Mouse (Mus musculus): Measurements from ENCODE around the gene Agpat3. TPM values are rescaled to one million over a fixed set of nuclear protein-coding genes. Genes with fewer than 3 reads are reported as not detected.
A peak's percentile ranks its signal among the peaks of the same experiment; 100 is the strongest.

Gene Agpat3
- total RNA-seq, 1 experiment: 52.0 TPM

GRCm38 (mm10) chr10:78311886-78312635 is 40.2 kb downstream of the Agpat3 start:
- Histone ChIP-seq H3K9ac (ENCODE audit: insufficient read depth, low read depth, low read length, poor library complexity, severe bottlenecking) (no peak overlapping the region), H3K27ac (ENCODE audit: insufficient read depth, low read depth, low read length, poor library complexity, severe bottlenecking) (no peak overlapping the region), H3K9me3 (ENCODE audit: control insufficient read depth, insufficient read depth, low read depth, low read length) (no peaks in the 10 kb centered on the region), H3K4me3 (ENCODE audit: insufficient read depth in 1 of 2, low read depth in 1 of 2, low read length in 2 of 2, poor library complexity in 1 of 2, severe bottlenecking in 1 of 2) (peak overlapping the region in 1 of 2 experiments; percentile 18; a peak in 1 of 4 replicates), H3K36me3 (ENCODE audit: control insufficient read depth, insufficient read depth, low read length, poor library complexity, severe bottlenecking) (no peaks in the 10 kb centered on the region; the same call in 1 of the 2 replicates), H3K4me1 (ENCODE audit: control insufficient read depth in 2 of 2, insufficient read depth in 2 of 2, low read length in 2 of 2, poor library complexity in 1 of 2) (peaks cover 0 to 6% of the 10 kb centered on the region in 2 experiments; a peak in 2 of 4 replicates)
- in situ Hi-C loops (cut with MboI; ENCODE audit: low sequenced_read_pairs in 2 of 2, unreplicated experiment in 2 of 2): no loop called here
- TF ChIP-seq ZNF384 (IDR thresholded peaks at IDR 0.05; ENCODE audit: low read depth, low read length): no peak
- DNase-seq (ENCODE audit: low read depth, low spot score): peak; percentile 88

DNA sequence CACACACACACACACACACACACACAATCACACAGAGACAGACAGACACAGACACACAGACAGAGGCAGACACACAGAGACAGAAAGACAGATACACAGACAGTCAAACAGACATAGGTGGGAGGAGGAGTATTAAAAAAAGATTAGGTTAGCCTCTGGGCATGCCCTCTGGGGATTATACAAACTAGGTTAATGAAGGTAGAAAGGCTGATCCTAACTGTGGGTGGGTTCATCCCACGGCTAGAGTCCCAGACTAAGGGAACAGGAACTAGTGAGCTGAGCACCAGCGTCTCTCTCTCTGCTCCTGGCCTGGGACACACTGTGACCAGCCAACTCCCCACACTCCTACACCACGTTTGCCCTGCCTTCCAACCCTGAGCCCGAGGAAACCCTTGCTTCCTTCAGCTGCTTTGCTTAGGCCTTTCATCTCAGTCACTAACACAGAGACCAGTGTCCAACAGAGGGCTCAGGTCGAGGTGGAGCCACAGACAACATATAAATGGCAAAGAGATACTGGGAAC is 41.5 kb downstream of the Agpat3 start:
- Histone ChIP-seq H3K27ac (ENCODE audit: insufficient read depth, low read depth, low read length, poor library complexity, severe bottlenecking) (no peak overlapping the region), H3K4me3 (ENCODE audit: insufficient read depth in 1 of 2, low read depth in 1 of 2, low read length in 2 of 2, poor library complexity in 1 of 2, severe bottlenecking in 1 of 2) (no peak overlapping the region), H3K9ac (ENCODE audit: insufficient read depth, low read depth, low read length, poor library complexity, severe bottlenecking) (no peak overlapping the region), H3K4me1 (ENCODE audit: control insufficient read depth in 2 of 2, insufficient read depth in 2 of 2, low read length in 2 of 2, poor library complexity in 1 of 2) (peaks cover 0 to 6% of the 10 kb centered on the region in 2 experiments; a peak in 2 of 4 replicates), H3K36me3 (ENCODE audit: control insufficient read depth, insufficient read depth, low read length, poor library complexity, severe bottlenecking) (no peaks in the 10 kb centered on the region; the same call in 1 of the 2 replicates), H3K9me3 (ENCODE audit: control insufficient read depth, insufficient read depth, low read depth, low read length) (no peaks in the 10 kb centered on the region)
- DNase-seq (ENCODE audit: low read depth, low spot score): no peak
- TF ChIP-seq MAFK (IDR thresholded peaks at IDR 0.05; ENCODE audit: insufficient read depth, low read depth, low read length): no peak
- TF ChIP-seq ZNF384 (IDR thresholded peaks at IDR 0.05; ENCODE audit: low read depth, low read length): no peak
- TF ChIP-seq CHD2 (IDR thresholded peaks at IDR 0.05; ENCODE audit: low read depth, low read length): no peak
- no peak for TF ChIP-seq ZC3H11A (IDR thresholded peaks at IDR 0.05; ENCODE audit: borderline replicate concordance, low read depth, low read length)
- no peak for TF ChIP-seq HCFC1 (IDR thresholded peaks at IDR 0.05; ENCODE audit: borderline replicate concordance, insufficient read depth, low read length)
- in situ Hi-C loops (cut with MboI; ENCODE audit: low sequenced_read_pairs in 2 of 2, unreplicated experiment in 2 of 2): no loop called here

DNA sequence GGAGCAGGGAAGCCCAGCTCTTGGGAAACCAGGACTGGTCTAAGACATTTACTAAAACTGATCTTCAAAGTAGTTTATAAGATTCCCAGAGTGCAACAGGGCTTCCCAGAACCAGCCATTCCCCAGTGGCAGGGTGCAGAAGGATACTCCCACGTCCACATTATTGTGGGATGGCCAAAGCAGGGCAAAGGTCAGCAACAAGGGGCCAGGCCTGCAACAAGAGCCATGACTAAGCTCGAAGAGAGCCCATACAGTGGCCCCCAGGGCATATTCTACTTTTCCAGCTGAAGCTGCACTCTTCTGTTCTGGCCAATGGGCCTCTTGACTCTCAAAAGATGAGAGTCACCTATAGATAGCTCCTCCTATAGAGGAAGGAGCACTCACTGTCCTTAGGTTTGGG is 43.7 kb downstream of the Agpat3 start:
- Histone ChIP-seq H3K4me3 (ENCODE audit: insufficient read depth in 1 of 2, low read depth in 1 of 2, low read length in 2 of 2, poor library complexity in 1 of 2, severe bottlenecking in 1 of 2) (no peak overlapping the region), H3K36me3 (ENCODE audit: control insufficient read depth, insufficient read depth, low read length, poor library complexity, severe bottlenecking) (no peaks in the 10 kb centered on the region; the same call in 1 of the 2 replicates), H3K9ac (ENCODE audit: insufficient read depth, low read depth, low read length, poor library complexity, severe bottlenecking) (no peak overlapping the region), H3K4me1 (ENCODE audit: control insufficient read depth in 2 of 2, insufficient read depth in 2 of 2, low read length in 2 of 2, poor library complexity in 1 of 2) (peaks cover 0 to 6% of the 10 kb centered on the region in 2 experiments; a peak in 2 of 4 replicates), H3K27ac (ENCODE audit: insufficient read depth, low read depth, low read length, poor library complexity, severe bottlenecking) (no peak overlapping the region), H3K9me3 (ENCODE audit: control insufficient read depth, insufficient read depth, low read depth, low read length) (no peaks in the 10 kb centered on the region)
- no peak for DNase-seq (ENCODE audit: low read depth, low spot score)
- in situ Hi-C loops (cut with MboI; ENCODE audit: low sequenced_read_pairs in 2 of 2, unreplicated experiment in 2 of 2): no loop called here
- TF ChIP-seq ZC3H11A (IDR thresholded peaks at IDR 0.05; ENCODE audit: borderline replicate concordance, low read depth, low read length) (no peak), MAFK (IDR thresholded peaks at IDR 0.05; ENCODE audit: insufficient read depth, low read depth, low read length) (no peak), CHD2 (IDR thresholded peaks at IDR 0.05; ENCODE audit: low read depth, low read length) (no peak), HCFC1 (IDR thresholded peaks at IDR 0.05; ENCODE audit: borderline replicate concordance, insufficient read depth, low read length) (no peak), ZNF384 (IDR thresholded peaks at IDR 0.05; ENCODE audit: low read depth, low read length) (no peak)

DNA sequence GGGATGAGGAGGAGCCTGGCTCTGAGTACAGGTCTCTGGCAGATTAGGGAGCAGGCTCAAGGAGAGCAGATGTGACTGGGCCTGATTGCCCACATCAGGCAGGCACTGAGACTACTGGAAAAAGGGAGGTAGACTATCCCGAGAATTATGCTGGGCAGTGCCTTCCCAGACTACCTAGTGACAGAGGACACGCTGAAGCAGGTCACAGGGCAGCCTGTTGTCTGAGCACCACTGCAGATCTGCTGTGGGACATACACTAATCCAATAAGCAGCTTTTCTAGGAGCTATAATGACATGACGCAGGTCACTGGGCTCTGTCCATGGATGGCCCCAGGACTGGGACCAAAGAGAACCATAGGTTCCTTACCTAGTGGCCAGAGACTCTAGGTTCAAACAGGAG is 44.9 kb downstream of the Agpat3 start:
- no peak overlapping the region for H3K9ac ChIP-seq (ENCODE audit: insufficient read depth, low read depth, low read length, poor library complexity, severe bottlenecking)
- H3K9me3 ChIP-seq (ENCODE audit: control insufficient read depth, insufficient read depth, low read depth, low read length): no peaks in the 10 kb centered on the region
- H3K36me3 ChIP-seq (ENCODE audit: control insufficient read depth, insufficient read depth, low read length, poor library complexity, severe bottlenecking): no peaks in the 10 kb centered on the region; the same call in 1 of the 2 replicates
- no peak for TF ChIP-seq ZNF384 (IDR thresholded peaks at IDR 0.05; ENCODE audit: low read depth, low read length)
- TF ChIP-seq ZC3H11A (IDR thresholded peaks at IDR 0.05; ENCODE audit: borderline replicate concordance, low read depth, low read length): no peak
- no peak for TF ChIP-seq MAFK (IDR thresholded peaks at IDR 0.05; ENCODE audit: insufficient read depth, low read depth, low read length)
- TF ChIP-seq CHD2 (IDR thresholded peaks at IDR 0.05; ENCODE audit: low read depth, low read length): no peak
- no peak for TF ChIP-seq HCFC1 (IDR thresholded peaks at IDR 0.05; ENCODE audit: borderline replicate concordance, insufficient read depth, low read length)
- peaks cover 0 to 6% of the 10 kb centered on the region in 2 experiments; a peak in 1 of 4 replicates for H3K4me1 ChIP-seq (ENCODE audit: control insufficient read depth in 2 of 2, insufficient read depth in 2 of 2, low read length in 2 of 2, poor library complexity in 1 of 2)
- in situ Hi-C loops (cut with MboI; ENCODE audit: low sequenced_read_pairs in 2 of 2, unreplicated experiment in 2 of 2): no loop called here
- no peak overlapping the region for H3K4me3 ChIP-seq (ENCODE audit: insufficient read depth in 1 of 2, low read depth in 1 of 2, low read length in 2 of 2, poor library complexity in 1 of 2, severe bottlenecking in 1 of 2)
- DNase-seq (ENCODE audit: low read depth, low spot score): no peak
- H3K27ac ChIP-seq (ENCODE audit: insufficient read depth, low read depth, low read length, poor library complexity, severe bottlenecking): no peak overlapping the region
